Mouse (Mus musculus): ENCODE data around the gene Prr22.

The Prr22 gene

DNA sequence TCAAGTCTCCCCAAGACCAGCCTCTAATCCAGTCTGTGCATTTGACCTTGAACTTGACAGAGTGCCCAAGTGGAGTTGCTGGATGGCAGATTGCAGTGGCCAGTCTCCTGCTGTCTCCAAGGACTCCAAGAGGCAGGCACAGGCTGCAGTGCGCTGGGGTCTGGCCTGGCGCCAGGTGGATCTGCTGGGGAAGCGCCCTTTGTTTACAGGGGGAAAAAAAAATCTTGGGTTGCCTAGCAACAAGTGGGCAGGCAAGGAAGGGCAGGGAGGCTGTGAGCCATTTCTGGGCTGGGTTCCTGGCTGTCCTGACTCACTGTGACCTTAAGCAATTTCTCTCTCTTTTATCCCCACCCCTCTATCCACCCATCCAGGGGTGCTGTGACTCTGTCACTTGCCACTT, 40.2 kb downstream of the Prr22 start:
- DNase-seq: no peak

DNA sequence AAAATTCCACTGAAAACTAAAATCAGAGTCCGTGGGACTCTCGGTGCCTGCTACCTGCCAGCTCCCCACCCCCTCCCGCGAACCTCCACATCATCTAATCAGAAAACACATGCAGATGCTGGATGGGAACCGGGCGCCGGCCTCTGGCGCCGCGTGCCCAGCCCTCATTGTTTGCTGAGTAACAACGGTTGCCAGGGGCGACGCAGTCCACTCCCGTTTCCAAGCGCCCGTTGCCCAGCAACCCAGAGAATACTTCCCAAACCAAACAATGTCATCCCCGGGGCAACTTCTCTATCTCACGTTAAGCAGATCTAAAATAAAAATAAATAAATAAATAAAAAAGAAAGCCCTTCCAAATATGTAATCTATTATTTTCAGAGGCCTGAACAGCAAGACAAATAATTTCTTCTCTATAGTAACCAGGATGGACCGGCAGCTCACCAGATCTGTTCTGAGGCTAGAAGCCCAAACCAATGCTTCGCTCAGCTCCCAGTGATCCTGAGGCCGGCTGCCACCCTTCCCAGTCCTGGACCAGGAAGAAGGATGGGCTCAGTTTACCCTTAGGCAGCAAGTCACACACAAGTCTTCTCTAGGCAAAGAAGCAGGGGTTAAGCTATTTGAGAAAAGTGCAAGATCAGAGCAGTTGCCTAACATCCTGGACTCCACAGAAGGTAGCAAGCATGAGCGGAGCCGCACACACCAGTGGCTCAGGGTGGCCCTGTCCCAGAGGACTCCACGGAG, 44.4 kb downstream of the Prr22 start:
- DNase-seq: peak; percentile 78 to 80

GRCm38 (mm10) chr17:56815057-56815345, 45.0 kb downstream of the Prr22 start:
- no peak for DNase-seq

- DNase-seq: peak; percentile 46 to 51
Measured at GRCm38 (mm10) chr17:56818067-56818636, 48.1 kb downstream of the Prr22 start.

GRCm38 (mm10) chr17:56819032-56819545, 49.0 kb downstream of the Prr22 start:
- DNase-seq: no peak

DNA sequence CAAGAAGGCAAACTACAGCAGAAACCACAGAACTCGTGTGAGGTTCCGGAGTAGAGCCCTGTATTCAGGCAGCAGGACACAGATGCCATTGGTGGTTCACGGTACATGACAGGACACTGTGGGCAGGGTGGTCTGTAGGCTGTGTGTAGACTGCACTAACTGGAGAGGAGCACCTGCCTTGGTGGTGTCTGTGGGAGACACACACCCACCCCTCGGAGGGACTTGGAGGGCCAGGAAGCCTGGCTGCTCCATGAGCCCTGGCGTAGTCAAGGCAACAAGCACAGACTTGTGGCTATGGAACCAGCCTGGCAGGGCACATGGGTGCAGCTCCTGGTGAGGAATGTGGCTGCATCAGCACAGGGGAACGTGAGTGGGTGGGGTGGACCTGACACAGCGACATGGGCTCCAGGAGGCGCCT, 49.7 kb downstream of the Prr22 start:
- peak; percentile 49 to 51 for DNase-seq
